Comparison of ENCODE assay signal across 16 mouse cellular contexts in the genomic region with DNA sequence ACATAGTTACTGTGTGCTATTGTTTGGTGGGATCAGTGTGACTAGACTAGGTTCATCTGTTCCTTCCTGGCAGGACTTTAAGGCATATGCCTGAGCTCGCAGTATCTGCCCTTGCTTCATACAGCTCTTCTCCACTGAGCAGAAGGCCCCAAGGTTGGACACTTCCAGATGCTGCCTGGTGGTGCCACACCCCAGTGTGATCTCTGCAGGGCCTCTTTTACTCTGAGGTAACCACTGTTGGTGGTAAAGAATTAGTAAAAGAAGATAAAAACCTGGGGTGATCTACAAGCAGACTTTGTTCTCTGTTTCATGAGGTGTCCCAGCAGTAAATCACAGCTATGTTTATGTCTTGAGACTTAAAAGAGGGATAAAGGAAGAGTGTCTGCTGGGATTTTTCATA.
"Had no signal": no experiment of that assay in that cellular context is flagged by ENCODE, and none has a peak within 500 bp of the region (broad histone marks: within the 10 kb centered on the region; RNA-seq: fewer than 3 reads in every experiment).

No protein-coding gene starts in this region.

- H3K27ac ChIP-seq: neural tube, embryonic 13.5 days; neural tube, embryonic 15.5 days; stomach, embryonic 15.5 days; stomach, postnatal 0 days had no signal

- H3K27me3 ChIP-seq: neural tube, embryonic 13.5 days; neural tube, embryonic 15.5 days; stomach, embryonic 15.5 days had no signal

- H3K4me2 ChIP-seq: neural tube, embryonic 13.5 days; neural tube, embryonic 15.5 days; stomach, embryonic 15.5 days had no signal

- H3K9me3 ChIP-seq: neural tube, embryonic 13.5 days; neural tube, embryonic 15.5 days; stomach, embryonic 15.5 days had no signal

- H3K9ac ChIP-seq: neural tube, embryonic 13.5 days; neural tube, embryonic 15.5 days; stomach, embryonic 15.5 days had no signal

- DNase-seq: retina, postnatal 1 day; right cerebral cortex, adult 18-20 months; right cerebral cortex, postnatal 14 days; right cerebral cortex, postnatal 25 days; right cerebral cortex, postnatal 4 days; spleen, adult 18-20 months; thymus, adult 18-20 months; thymus, adult 2 months; thymus, postnatal 14 days; thymus, postnatal 25 days; thymus, postnatal 36 days; thymus, postnatal 4 days had no signal

- H3K4me3 ChIP-seq: neural tube, embryonic 13.5 days; neural tube, embryonic 15.5 days; stomach, embryonic 15.5 days had no signal

- H3K36me3 ChIP-seq: neural tube, embryonic 13.5 days; neural tube, embryonic 15.5 days; stomach, embryonic 15.5 days had no signal

- H3K4me1 ChIP-seq: neural tube, embryonic 13.5 days; neural tube, embryonic 15.5 days; stomach, embryonic 15.5 days had no signal
